Mouse (Mus musculus): ENCODE results near the gene Apobec1. TPM values are rescaled to one million over a fixed set of nuclear protein-coding genes. Genes with fewer than 3 reads are reported as not detected.

The Apobec1 gene
- polyA plus RNA-seq, 1 experiment from 2014 or later, result 3.3 TPM

- H3K4me2 ChIP-seq, result no peak overlapping the region
- no peak for ATAC-seq (replicated peaks; ENCODE audit: insufficient number of reproducible peaks, insufficient read depth, low FRiP score, low read depth)
- H3K27me3 ChIP-seq, result no peaks in the 10 kb centered on the region
- H3K4me3 ChIP-seq, result no peak overlapping the region
- H3K4me1 ChIP-seq (replicated peaks), result 0 out of 2 replicates have a peak, but pooled peaks cover 2% of the 10 kb centered on the region
- H3K9me3 ChIP-seq (replicated peaks), result no peaks in the 10 kb centered on the region
- H3K9ac ChIP-seq, result no peak overlapping the region
- 72% methylated on average over 8 of the region's 8 CpGs for WGBS
- no peak overlapping the region for H3K27ac ChIP-seq
- no peaks in the 10 kb centered on the region for H3K36me3 ChIP-seq
Measured at GRCm38 (mm10) chr6:122531466-122532174, 70.6 kb downstream of the Apobec1 start.

GRCm38 (mm10) chr6:122528136-122528535 is 74.1 kb downstream of the Apobec1 start:
- H3K27ac ChIP-seq, result no peak overlapping the region
- H3K4me2 ChIP-seq, result no peak overlapping the region
- H3K9me3 ChIP-seq (replicated peaks), result no peaks in the 10 kb centered on the region
- H3K27me3 ChIP-seq, result no peaks in the 10 kb centered on the region
- H3K36me3 ChIP-seq, result no peaks in the 10 kb centered on the region
- no peak overlapping the region for H3K4me3 ChIP-seq
- 79% methylated on average over 11 of the region's 11 CpGs for WGBS
- no peak overlapping the region for H3K9ac ChIP-seq
- 0 out of 2 replicates have a peak, but pooled peaks cover 2% of the 10 kb centered on the region for H3K4me1 ChIP-seq (replicated peaks)
- no peak for ATAC-seq (replicated peaks; ENCODE audit: insufficient number of reproducible peaks, insufficient read depth, low FRiP score, low read depth)

Other genes starting within 250 kb of the Apobec1 start
- gene Rimklb, start 103.7 kb downstream of the Apobec1 start, polyA plus RNA-seq (2015; fragmentation: Nextera tagmentation; extraction: Ambion mirVana), result 0.94 and 4.5 TPM in 2 replicates
- gene Mfap5, start 96.6 kb downstream of the Apobec1 start, polyA plus RNA-seq (2015; fragmentation: Nextera tagmentation; extraction: Ambion mirVana), result 32.9 and 36.3 TPM in 2 replicates
- gene Aicda, start 48.6 kb downstream of the Apobec1 start, polyA plus RNA-seq (2015; fragmentation: Nextera tagmentation; extraction: Ambion mirVana), result 0.14 TPM in 1 of 2 replicates, not detected in the other
- 0.11 and 0.33 TPM in 2 replicates for gene Gdf3, start 7.6 kb upstream of the Apobec1 start, polyA plus RNA-seq (2015; fragmentation: Nextera tagmentation; extraction: Ambion mirVana)
- gene Dppa3, start 24.0 kb upstream of the Apobec1 start, polyA plus RNA-seq (2015; fragmentation: Nextera tagmentation; extraction: Ambion mirVana), result 0.28 TPM in 1 of 2 replicates, not detected in the other
- 0.56 and 0.79 TPM in 2 replicates for gene Nanog, start 105.0 kb upstream of the Apobec1 start, polyA plus RNA-seq (2015; fragmentation: Nextera tagmentation; extraction: Ambion mirVana)
- gene Slc2a3, start 199.2 kb upstream of the Apobec1 start, polyA plus RNA-seq (2015; fragmentation: Nextera tagmentation; extraction: Ambion mirVana), result 8.4 and 12.2 TPM in 2 replicates
- 5.0 and 6.7 TPM in 2 replicates for gene Foxj2, start 217.5 kb upstream of the Apobec1 start, polyA plus RNA-seq (2015; fragmentation: Nextera tagmentation; extraction: Ambion mirVana)